Mouse (Mus musculus) B cell, adult 2 months (primary cell): ENCODE measurements around the gene Vps13c.

Experiments
- DNase-seq, 2 experiments: peaks; one replicate each; pipeline ENCODE4 v3.0.0; 2022

Gene Vps13c

DNA sequence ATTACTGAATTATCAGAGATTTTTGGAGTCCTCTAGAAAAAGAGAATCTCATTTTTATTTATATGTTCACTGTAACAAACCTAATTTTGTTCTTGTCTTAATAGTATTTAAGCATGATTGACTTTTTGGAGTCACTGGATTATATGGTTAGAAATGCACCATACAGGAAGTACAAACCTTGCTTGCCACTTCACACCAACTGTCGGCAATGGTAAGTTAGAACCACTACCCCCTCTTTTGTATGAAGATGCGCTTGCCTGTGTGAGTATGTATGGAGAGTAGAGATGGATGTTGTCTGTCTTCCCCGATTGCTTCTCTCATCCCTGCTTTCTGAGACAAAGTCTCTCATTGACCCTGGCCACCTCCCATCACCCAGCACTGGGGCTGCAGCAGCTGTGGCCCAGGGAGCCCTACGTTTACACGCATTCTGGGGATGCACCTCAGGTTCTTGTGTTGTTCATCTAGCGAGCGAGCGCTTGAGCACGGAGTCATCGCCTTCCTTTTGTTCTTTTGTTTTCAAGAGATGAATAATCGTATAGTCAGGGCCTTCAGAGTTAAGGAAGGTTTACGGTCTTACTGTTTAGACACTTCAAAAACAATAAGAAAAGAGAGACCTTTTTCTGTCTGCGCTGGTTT, 43.3 kb downstream of the Vps13c start:
- no peak for DNase-seq

DNA sequence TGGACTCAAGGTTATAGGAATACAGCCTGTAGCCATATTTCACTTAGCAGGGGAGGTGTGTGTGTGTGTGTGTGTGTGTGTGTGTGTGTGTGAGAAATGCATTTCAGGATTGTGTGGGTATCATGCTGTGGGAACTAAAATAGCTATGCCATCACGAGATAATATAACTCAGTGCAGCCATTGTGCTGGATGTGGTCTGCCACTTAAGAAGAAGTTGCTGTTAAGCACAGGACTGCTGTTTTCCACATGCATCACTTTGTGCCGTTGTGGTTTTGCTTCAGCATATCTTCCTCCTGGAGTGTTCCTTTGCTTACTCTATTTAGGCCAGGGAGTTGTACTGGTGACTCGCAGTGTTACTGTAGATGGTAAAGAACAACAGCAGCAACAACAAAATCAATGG, 43.9 kb downstream of the Vps13c start:
- no peak for DNase-seq

GRCm38 (mm10) chr9:67886981-67887720, 47.0 kb downstream of the Vps13c start:
- no peak for DNase-seq

DNA sequence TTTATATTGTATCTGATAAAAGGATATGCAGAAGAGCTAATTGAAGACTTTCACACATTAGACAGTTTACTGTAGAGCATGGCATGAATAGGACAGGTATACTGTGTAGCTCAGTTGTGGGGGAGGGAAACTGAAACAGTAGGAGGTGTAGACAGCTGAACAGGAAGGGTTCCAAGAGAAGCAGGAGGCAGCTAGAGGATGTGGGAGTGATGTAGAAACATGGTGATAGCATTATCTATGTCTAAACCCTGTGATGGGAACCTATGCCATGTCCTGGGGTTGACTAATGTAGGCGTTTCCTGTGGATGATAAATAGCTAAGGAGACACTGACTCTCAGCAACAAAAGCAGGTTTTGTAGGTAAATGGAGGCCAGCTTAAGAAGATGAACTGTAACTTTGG, 53.3 kb downstream of the Vps13c start:
- no peak for DNase-seq

DNA sequence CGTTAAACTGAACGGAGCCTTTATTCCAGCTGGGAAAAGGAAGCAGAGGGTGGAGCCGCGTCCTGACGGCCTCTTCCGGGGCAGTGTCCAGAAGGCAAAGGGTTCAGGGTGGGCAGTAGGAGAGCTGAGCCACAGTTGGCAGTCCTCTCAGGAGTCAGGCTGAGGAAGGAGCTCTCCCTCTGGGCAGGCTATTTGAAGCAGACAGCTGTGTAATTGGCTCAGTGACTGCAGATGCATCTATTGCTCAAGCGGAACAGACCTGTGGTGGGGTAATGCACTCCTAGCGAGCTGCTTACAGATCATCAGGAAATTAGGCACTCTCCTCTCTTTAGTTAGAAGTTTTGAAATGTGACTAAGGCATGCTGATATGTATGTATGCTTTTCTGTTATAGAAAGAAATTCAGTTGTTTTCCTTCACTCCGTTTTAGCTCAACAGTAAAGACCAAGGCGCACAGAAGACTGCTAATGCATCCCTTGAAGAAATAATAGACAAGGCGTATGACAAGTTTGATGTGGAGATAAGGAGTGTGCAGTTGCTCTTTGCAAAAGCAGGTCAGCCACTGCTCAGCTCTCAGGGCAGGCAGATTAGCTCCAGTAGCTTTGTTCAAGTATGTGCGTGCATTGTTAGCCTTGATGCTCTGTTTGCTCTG, 56.6 kb downstream of the Vps13c start:
- no peak for DNase-seq

GRCm38 (mm10) chr9:67900398-67900797, 60.2 kb downstream of the Vps13c start:
- no peak for DNase-seq

GRCm38 (mm10) chr9:67904355-67904754, 64.2 kb downstream of the Vps13c start:
- no peak for DNase-seq

GRCm38 (mm10) chr9:67905541-67905940, 65.3 kb downstream of the Vps13c start:
- DNase-seq = no peak

- DNase-seq = no peak
Observed at GRCm38 (mm10) chr9:67914681-67915080, 74.5 kb downstream of the Vps13c start.

DNA sequence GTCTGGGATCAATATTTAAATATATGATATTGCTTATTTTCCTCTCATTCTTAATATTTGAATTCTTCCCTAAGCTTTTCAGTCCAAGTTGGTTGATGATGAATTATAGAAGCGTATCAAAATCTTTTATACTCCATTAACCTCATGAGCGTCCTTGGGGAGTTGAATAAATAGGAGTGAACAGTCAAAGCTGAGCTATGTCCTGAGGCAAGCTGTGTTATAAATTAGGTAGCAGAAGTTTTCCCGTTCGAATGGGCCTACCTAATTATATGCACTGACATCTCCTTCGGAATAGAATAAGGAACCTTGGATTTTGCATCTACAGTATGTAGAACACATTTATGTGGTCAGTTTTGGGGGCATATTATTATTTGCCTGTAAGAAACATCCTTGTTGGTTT, 82.2 kb downstream of the Vps13c start:
- no peak for DNase-seq

DNA sequence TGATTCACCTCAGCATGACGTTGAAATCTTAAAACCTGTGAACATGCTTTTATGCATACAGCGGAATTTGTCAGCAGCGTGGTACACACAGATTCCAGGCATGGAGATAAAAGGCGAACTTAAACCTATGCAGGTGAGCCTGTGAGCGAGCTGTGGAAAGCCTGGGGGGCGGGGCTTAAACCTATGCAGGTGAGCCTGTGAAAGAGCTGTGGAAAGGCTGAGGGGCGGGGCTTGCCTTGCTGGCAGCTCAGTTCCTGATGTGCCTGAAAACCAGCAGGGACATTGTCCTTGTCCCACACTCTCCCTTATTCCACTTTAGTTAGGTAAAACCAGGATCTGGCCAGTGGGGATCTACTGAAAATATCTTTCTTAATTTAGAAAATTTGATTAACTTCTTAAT, 90.4 kb downstream of the Vps13c start:
- DNase-seq = no peak

- DNase-seq = no peak
Observed at GRCm38 (mm10) chr9:67937286-67937685, 97.1 kb downstream of the Vps13c start.

DNA sequence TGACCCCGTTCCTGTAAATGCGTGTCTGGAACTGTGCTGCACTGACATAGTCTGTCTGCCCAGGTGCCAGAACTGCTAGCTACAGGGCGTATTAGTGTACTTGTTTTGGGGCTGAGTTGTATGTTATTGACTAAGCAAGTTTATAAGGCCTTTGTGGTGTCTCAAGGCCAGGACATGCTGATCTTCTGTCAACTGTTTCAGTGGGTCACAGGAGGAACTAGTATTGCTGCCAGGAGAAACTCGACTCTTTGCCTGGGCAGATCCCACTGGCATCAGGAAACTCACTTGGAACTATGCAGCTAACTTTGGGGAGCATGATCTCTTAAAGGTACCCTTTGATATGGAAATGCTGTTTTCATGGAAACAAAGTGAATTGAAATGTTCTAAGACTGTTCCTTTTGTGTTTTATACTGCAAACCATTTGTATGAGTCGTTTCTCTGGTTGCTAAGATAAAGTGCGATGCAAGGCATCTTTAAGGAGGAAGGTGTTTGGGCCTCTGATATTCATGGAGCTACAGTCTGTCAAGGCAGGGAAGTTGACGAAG, 115.3 kb downstream of the Vps13c start:
- no peak for DNase-seq

DNA sequence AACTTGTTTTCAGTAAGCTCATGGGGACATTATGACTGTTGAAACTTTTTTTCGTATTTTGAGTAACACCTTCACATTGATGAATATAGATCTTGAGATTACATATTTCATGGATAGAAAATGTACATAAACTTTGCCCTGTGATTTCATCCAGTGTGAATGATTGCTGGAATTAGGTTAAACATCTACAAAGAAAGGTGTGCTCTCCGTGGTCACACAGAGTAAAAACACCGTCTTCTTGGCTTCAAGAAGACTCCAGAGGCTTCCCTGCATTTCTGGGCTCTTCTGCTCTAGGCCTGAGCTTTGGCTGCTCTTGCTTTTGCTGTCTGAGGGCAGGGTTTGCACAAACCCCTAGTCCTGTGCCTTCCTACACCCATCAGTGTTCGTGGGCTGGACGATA, 121.8 kb downstream of the Vps13c start:
- DNase-seq = no peak

- DNase-seq = no peak
Observed at GRCm38 (mm10) chr9:67965889-67966288, 125.7 kb downstream of the Vps13c start.

- DNase-seq = no peak
Observed at GRCm38 (mm10) chr9:67967011-67967410, 126.8 kb downstream of the Vps13c start.

GRCm38 (mm10) chr9:67973451-67973850, 133.3 kb downstream of the Vps13c start:
- peak; percentile 7 for DNase-seq

DNA sequence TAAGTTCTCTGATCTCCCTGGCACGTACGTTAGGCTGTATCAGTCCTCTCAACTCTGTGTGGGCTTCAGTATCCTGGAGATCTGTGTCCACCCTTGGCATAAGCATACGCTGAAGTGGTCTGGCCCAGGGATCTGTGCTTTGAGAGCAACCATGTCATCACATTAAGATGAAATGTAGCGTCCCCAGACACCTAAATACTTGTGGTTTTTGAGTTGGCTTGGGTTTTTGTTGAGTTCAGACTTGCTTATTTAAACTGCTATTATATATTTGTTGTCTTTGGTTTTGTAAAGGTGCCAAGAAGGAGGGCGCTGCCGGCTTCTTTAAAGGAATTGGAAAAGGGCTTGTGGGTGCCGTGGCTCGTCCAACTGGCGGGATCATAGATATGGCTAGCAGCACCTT, 135.3 kb downstream of the Vps13c start:
- DNase-seq = no peak

DNA sequence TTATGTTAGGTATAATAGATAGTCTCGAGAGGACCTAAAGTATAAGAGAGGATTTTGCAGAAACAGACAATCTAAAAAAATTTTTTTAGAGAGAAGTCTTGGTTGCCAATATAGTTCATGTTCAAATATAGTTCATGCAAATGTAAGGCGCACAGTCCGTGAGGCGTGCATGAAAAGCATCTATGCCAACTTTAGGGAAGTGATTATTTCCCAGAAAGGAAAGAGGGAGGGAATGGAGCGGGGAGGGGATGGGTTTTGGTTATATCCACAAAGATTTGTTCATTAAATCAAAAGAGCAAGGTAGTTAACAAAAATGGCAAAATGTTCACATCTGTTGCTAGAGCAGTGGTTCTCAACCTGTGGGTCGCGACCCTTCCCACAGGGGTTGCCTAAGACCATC, 166.4 kb downstream of the Vps13c start:
- no peak for DNase-seq

DNA sequence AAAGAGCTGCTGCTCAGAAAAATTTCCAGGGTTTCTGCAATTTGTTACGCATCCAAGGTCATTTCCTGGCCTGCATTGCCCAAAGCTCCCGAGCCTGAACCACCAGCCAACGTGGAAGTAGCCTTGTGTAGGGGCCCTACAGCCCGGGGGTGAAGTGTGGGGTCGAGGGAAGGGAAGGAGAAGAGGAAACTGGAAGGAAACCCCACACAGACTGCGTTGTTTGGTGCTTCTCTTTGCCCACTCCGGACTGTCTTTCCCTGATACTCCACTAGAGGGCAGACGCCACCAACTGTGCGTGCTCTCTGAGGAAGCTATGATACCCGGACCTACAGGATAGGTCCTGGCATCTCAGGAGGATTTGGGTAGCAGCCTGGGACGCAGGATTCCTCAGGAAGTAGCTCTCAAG, 174.8 kb downstream of the Vps13c start:
- DNase-seq = peak; percentile 49 to 50

DNA sequence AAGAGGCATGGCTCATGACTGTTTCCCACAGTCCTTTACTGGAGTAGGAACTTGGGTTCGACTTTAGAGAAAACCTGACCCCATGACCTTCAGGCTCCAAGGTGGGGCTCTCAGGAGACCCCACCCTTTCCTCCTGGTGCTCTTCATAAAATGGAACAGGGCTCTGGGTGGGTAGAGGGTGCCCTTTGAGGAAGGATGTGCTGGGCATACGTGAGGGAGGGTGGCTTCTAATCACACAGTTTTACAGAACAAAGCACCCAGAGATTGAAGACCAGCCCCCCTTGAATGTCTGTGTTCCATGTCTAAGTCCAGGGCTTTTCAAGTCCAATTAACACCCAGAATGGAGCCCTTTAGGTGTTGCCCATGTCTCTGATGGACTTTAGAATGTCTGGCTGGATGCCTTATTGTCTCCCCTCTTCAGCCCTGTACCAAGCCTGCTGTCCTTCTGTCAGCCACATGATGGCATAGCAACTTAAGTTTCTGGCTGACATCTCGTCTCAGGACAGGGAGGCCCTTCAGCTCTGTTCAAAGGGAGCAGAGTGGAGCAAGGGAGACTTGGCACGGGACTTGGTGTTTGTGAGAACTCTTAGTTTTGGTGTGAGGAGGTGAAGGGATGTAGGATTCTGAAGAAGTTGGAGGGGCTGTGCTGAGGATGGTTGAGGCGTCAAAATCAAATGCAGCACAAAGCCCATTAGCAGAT, 176.2 kb downstream of the Vps13c start:
- no peak for DNase-seq

DNA sequence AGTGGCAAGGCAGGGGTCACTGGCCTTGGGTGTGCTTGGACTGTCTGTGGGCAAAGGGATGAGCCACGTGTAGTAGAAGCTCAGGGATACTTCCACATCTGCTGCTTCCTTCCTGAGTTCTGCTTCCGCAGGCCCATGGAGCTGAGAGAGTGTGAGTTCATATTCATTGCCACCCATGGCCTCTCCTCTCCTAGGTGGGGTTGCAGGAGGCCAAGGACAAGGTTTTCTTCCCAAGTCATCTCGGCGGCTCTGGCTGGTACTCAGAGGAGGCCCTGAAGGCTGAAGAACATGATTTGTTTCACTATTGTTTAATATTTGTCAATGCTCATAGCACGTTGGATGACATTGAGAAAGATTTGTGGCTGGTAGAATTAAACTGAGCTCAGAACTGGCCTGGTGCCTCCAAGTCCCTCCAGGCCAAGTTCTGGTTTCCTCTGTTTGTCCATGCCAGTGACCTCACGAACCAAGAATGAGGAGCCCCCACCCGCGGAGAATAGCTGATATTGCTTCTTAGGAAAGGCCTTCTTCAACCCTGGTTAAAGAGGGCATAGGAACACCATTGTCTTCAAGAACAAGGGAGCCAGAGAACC, 180.7 kb downstream of the Vps13c start:
- no peak for DNase-seq
